Mouse (Mus musculus): Measurements from ENCODE around the gene Tsc2. TPM values are rescaled to one million over a fixed set of nuclear protein-coding genes. Genes with fewer than 3 reads are reported as not detected.

Tsc2 gene
- polyA plus RNA-seq, 1 experiment from 2014 or later: 74.1 TPM

Small RNAs within 50 kb of the gene (microRNA-seq; reads per million reads assigned to microRNA genes)
- not detected for gene Gm24589

Other genes starting within 250 kb of the Tsc2 start
- gene Rnps1, start 218.1 kb downstream of the Tsc2 start, polyA plus RNA-seq (2015; fragmentation: Nextera tagmentation; extraction: Ambion mirVana): 370 and 374 TPM in 2 replicates
- gene Eci1, start 206.0 kb downstream of the Tsc2 start, polyA plus RNA-seq (2015; fragmentation: Nextera tagmentation; extraction: Ambion mirVana): 45.5 and 45.9 TPM in 2 replicates
- gene Dnase1l2, start 189.5 kb downstream of the Tsc2 start, polyA plus RNA-seq (2015; fragmentation: Nextera tagmentation; extraction: Ambion mirVana): 6.8 and 6.9 TPM in 2 replicates
- gene E4f1, start 162.3 kb downstream of the Tsc2 start, polyA plus RNA-seq (2015; fragmentation: Nextera tagmentation; extraction: Ambion mirVana): 44.0 and 45.1 TPM in 2 replicates
- 48.3 and 54.9 TPM in 2 replicates for gene Pgp, start 162.2 kb downstream of the Tsc2 start, polyA plus RNA-seq (2015; fragmentation: Nextera tagmentation; extraction: Ambion mirVana)
- not detected in 2 replicates for gene Bricd5, start 158.7 kb downstream of the Tsc2 start, polyA plus RNA-seq (2015; fragmentation: Nextera tagmentation; extraction: Ambion mirVana)
- 38.6 and 41.4 TPM in 2 replicates for gene Mlst8, start 153.6 kb downstream of the Tsc2 start, polyA plus RNA-seq (2015; fragmentation: Nextera tagmentation; extraction: Ambion mirVana)
- 24.7 and 29.1 TPM in 2 replicates for gene Caskin1, start 144.0 kb downstream of the Tsc2 start, polyA plus RNA-seq (2015; fragmentation: Nextera tagmentation; extraction: Ambion mirVana)
- gene Traf7, start 104.7 kb downstream of the Tsc2 start, polyA plus RNA-seq (2015; fragmentation: Nextera tagmentation; extraction: Ambion mirVana): 97.3 and 106 TPM in 2 replicates
- 2.9 TPM in 2 replicates for gene Rab26, start 98.4 kb downstream of the Tsc2 start, polyA plus RNA-seq (2015; fragmentation: Nextera tagmentation; extraction: Ambion mirVana)
- gene Pkd1, start 82.8 kb downstream of the Tsc2 start, polyA plus RNA-seq (2015; fragmentation: Nextera tagmentation; extraction: Ambion mirVana): 17.7 and 19.4 TPM in 2 replicates
- 10.0 and 10.8 TPM in 2 replicates for gene Nthl1, start 50 bp upstream of the Tsc2 start, polyA plus RNA-seq (2015; fragmentation: Nextera tagmentation; extraction: Ambion mirVana)
- gene Slc9a3r2, start 17.7 kb upstream of the Tsc2 start, polyA plus RNA-seq (2015; fragmentation: Nextera tagmentation; extraction: Ambion mirVana): 21.3 and 23.5 TPM in 2 replicates
- gene Npw, start 25.8 kb upstream of the Tsc2 start, polyA plus RNA-seq (2015; fragmentation: Nextera tagmentation; extraction: Ambion mirVana): not detected in 2 replicates
- 15.0 and 18.6 TPM in 2 replicates for gene Zfp598, start 37.1 kb upstream of the Tsc2 start, polyA plus RNA-seq (2015; fragmentation: Nextera tagmentation; extraction: Ambion mirVana)
- gene Syngr3, start 57.3 kb upstream of the Tsc2 start, polyA plus RNA-seq (2015; fragmentation: Nextera tagmentation; extraction: Ambion mirVana): 95.0 and 98.1 TPM in 2 replicates
- gene Gfer, start 63.5 kb upstream of the Tsc2 start, polyA plus RNA-seq (2015; fragmentation: Nextera tagmentation; extraction: Ambion mirVana): 36.7 and 39.9 TPM in 2 replicates
- 1.7 and 2.2 TPM in 2 replicates for gene Noxo1, start 63.6 kb upstream of the Tsc2 start, polyA plus RNA-seq (2015; fragmentation: Nextera tagmentation; extraction: Ambion mirVana)
- 81.4 and 84.3 TPM in 2 replicates for gene Tbl3, start 75.0 kb upstream of the Tsc2 start, polyA plus RNA-seq (2015; fragmentation: Nextera tagmentation; extraction: Ambion mirVana)
- not detected in 2 replicates for gene Rnf151, start 85.4 kb upstream of the Tsc2 start, polyA plus RNA-seq (2015; fragmentation: Nextera tagmentation; extraction: Ambion mirVana)
- gene Rps2, start 85.5 kb upstream of the Tsc2 start, polyA plus RNA-seq (2015; fragmentation: Nextera tagmentation; extraction: Ambion mirVana): 770 and 771 TPM in 2 replicates
- gene Ndufb10, start 91.8 kb upstream of the Tsc2 start, polyA plus RNA-seq (2015; fragmentation: Nextera tagmentation; extraction: Ambion mirVana): 257 and 260 TPM in 2 replicates
- gene Rpl3l, start 95.2 kb upstream of the Tsc2 start, polyA plus RNA-seq (2015; fragmentation: Nextera tagmentation; extraction: Ambion mirVana): not detected in 2 replicates
- gene Msrb1, start 104.0 kb upstream of the Tsc2 start, polyA plus RNA-seq (2015; fragmentation: Nextera tagmentation; extraction: Ambion mirVana): 18.0 and 19.6 TPM in 2 replicates
- 0.13 and 0.22 TPM in 2 replicates for gene Hs3st6, start 120.4 kb upstream of the Tsc2 start, polyA plus RNA-seq (2015; fragmentation: Nextera tagmentation; extraction: Ambion mirVana)
- not detected in 2 replicates for gene Meiob, start 171.7 kb upstream of the Tsc2 start, polyA plus RNA-seq (2015; fragmentation: Nextera tagmentation; extraction: Ambion mirVana)
- 43.9 and 49.7 TPM in 2 replicates for gene Hagh, start 207.5 kb upstream of the Tsc2 start, polyA plus RNA-seq (2015; fragmentation: Nextera tagmentation; extraction: Ambion mirVana)
- 17.9 and 18.4 TPM in 2 replicates for gene Fahd1, start 217.7 kb upstream of the Tsc2 start, polyA plus RNA-seq (2015; fragmentation: Nextera tagmentation; extraction: Ambion mirVana)
- gene Igfals, start 233.4 kb upstream of the Tsc2 start, polyA plus RNA-seq (2015; fragmentation: Nextera tagmentation; extraction: Ambion mirVana): 0.28 TPM in 1 of 2 replicates, not detected in the other